Mouse (Mus musculus): ENCODE results near the gene Hace1.

DNA sequence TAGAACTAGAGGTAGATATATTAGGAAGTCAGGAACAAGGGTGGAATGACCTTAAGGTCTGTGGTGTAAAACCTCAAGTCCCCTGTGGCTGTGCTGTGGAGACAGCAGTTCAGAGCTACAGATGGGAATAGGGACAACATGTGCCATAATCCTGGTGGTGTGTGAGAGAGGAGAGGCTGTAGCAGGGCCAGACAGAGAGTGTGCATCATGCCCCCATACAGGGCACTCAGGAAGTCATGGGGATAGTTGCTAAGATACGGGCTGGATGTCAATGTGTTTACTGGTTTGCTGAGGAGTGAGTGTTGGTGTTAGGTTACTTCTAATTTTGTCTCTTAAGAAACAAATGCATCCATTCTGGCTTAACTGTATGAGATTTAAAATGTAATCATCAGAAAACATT lies 108.6 kb downstream of the Hace1 start:
- TF ChIP-seq EP300 (IDR thresholded peaks at IDR 0.05; ENCODE audit: low read depth): no peak
- no peak for TF ChIP-seq CTCF (IDR thresholded peaks at IDR 0.05; ENCODE audit: low read depth)
